Mouse (Mus musculus): ENCODE measurements around the gene Camta1. TPM values are rescaled to one million over a fixed set of nuclear protein-coding genes. Genes with fewer than 3 reads are reported as not detected.

Camta1 gene
- total and polyA plus RNA-seq, 2 experiments from 2014 or later, result 127 to 145 TPM

DNA sequence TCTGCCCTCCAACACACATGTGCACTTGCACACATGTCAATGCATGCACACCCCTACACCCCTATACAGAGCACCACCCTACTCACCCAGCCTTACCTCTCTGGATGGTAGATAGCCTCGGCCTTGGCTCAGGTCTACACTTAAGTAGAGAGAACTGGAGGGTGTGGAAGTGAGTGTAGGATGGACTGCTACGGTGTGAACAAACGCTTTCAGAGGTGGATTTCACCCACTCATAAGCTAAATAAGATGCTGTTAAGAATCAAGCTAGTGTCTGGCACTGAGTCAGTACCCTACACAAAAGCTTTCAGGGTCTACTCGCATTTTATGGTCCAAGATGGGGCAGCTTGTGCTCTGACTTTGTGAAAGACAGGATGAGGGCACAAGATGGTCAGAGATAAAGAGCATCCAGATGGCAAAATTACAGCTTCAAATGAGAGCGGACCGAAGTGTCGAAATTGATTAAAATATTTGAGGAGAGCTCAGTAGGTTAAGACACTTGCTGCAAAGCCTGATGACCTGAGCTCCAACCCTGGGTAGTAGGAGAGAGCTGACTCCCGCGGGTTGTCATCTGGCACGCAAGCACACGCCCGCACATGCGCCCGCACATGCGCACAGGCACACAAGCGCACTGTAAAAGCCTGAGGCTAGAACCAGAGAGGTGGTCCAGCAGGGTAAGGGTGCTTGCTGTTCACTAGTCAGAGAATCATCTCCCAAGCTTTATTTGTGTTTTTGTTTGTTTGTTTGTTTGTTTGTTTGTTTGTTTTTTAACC is 924.2 kb downstream of the Camta1 start:
- TF ChIP-seq CTCF (IDR thresholded peaks at IDR 0.05; ENCODE audit: low read depth), result no peak
- H3K4me3 ChIP-seq (ENCODE audit: low read length), result no peak overlapping the region
- no peak for ATAC-seq
- peak; percentile 19 for DNase-seq (ENCODE audit: low spot score)
- H3K9ac ChIP-seq (replicated peaks; ENCODE audit: low read length), result no peak overlapping the region
- H3K9me3 ChIP-seq (ENCODE audit: low read length), result no peaks in the 10 kb centered on the region
- no peak overlapping the region for H3K4me2 ChIP-seq (ENCODE audit: low read depth, low read length)
- no peaks in the 10 kb centered on the region for H3K27me3 ChIP-seq (ENCODE audit: insufficient read depth, low read length)
- H3K4me1 ChIP-seq (ENCODE audit: insufficient read depth, low read length), result no peaks in the 10 kb centered on the region
- WGBS, result 81% methylated on average over 16 of the region's 16 CpGs
- no peak overlapping the region for H3K27ac ChIP-seq
- no peaks in the 10 kb centered on the region for H3K36me3 ChIP-seq (ENCODE audit: insufficient read depth, low read length)

DNA sequence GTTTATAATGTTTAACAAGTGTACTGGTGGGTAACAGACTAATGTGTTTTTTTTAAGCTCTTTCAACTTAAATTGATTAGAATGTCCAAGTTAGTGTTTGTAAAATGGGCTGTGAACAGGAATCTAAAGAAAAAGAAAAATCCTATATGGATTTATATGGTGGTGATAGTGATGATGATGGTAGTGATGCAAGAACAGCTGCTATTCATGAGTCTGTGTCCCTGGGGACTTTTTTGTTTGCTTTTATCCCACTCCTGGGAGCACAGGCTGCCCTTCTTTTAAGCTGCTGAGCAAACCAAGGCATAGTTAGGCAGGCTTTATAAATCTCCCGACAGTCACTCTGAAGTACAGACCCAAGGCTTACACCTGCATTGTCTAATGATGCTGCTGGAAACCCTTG is 928.2 kb downstream of the Camta1 start:
- WGBS, result 82% methylated on average over 1 of the region's 1 CpGs
- no peak for ATAC-seq
- no peaks in the 10 kb centered on the region for H3K36me3 ChIP-seq (ENCODE audit: insufficient read depth, low read length)
- no peaks in the 10 kb centered on the region for H3K4me1 ChIP-seq (ENCODE audit: insufficient read depth, low read length)
- H3K4me3 ChIP-seq (ENCODE audit: low read length), result no peak overlapping the region
- no peak overlapping the region for H3K27ac ChIP-seq
- no peaks in the 10 kb centered on the region for H3K9me3 ChIP-seq (ENCODE audit: low read length)
- no peak overlapping the region for H3K4me2 ChIP-seq (ENCODE audit: low read depth, low read length)
- no peaks in the 10 kb centered on the region for H3K27me3 ChIP-seq (ENCODE audit: insufficient read depth, low read length)
- no peak for DNase-seq (ENCODE audit: low spot score)
- no peak overlapping the region for H3K9ac ChIP-seq (replicated peaks; ENCODE audit: low read length)
- no peak for TF ChIP-seq CTCF (IDR thresholded peaks at IDR 0.05; ENCODE audit: low read depth)

DNA sequence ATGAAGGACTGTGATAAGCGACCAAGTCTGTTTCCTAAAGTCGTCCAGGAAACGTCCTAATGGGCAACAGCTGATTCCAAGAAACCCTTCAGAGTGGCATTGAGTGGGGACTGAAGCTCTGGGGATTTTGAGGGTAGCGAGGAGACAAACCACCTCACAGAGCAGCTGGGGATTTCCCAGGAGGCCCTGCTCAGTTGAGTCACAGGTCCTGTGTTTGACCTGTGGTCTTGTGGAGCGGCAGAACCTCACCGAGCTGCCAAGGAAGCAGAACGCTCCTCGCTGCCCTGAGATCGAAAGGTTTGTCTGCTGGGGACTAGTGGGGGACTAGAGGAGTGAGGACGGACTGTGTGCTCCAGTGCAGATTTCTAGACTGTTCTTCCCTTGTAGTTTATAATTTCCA is 933.9 kb downstream of the Camta1 start:
- H3K9ac ChIP-seq (replicated peaks; ENCODE audit: low read length), result no peak overlapping the region
- H3K36me3 ChIP-seq (ENCODE audit: insufficient read depth, low read length), result no peaks in the 10 kb centered on the region
- no peak for ATAC-seq
- no peak overlapping the region for H3K4me2 ChIP-seq (ENCODE audit: low read depth, low read length)
- no peaks in the 10 kb centered on the region for H3K27me3 ChIP-seq (ENCODE audit: insufficient read depth, low read length)
- H3K27ac ChIP-seq, result no peak overlapping the region
- no peaks in the 10 kb centered on the region for H3K9me3 ChIP-seq (ENCODE audit: low read length)
- no peak for TF ChIP-seq CTCF (IDR thresholded peaks at IDR 0.05; ENCODE audit: low read depth)
- no peak overlapping the region for H3K4me3 ChIP-seq (ENCODE audit: low read length)
- DNase-seq (ENCODE audit: low spot score), result no peak
- 74% methylated on average over 10 of the region's 10 CpGs for WGBS
- H3K4me1 ChIP-seq (ENCODE audit: insufficient read depth, low read length), result no peaks in the 10 kb centered on the region

DNA sequence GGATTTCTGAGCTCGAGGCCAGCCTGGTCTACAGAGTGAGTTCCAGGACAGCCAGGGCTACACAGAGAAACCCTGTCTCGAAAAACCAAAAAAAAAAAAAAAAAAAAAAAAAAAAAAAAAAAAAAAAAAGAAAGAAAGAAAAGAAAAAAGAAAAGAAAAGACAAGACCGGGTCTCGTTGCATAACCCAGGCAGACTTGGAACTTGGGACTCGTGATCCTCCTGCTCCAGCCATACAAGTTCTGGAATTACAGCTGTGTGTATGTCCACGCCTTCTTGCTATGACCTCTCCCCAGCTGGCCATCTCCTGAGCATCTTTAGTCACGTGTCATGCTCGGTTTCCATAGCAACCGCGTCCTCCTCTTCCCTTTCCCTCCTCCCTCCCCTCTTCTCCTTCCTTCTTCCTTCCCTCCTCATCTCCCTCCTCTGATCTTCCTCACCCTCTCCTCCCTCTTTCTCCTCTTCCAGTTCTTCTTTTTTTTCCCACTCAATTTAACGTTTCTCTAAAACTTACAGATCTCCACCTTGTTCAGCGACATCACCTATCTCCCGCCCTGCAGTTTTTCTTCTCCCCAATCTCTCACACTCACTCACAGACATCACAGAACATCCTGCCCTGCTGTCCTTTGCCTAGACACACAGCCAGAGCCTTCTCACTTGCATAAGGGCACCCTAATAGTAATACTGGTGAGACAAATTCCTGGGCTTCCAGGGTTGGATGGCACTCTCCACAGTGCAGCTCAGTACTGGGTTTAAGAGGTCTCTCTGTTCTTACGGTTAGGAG is 934.6 kb downstream of the Camta1 start:
- H3K27ac ChIP-seq, result no peak overlapping the region
- H3K9ac ChIP-seq (replicated peaks; ENCODE audit: low read length), result no peak overlapping the region
- H3K4me3 ChIP-seq (ENCODE audit: low read length), result no peak overlapping the region
- 51% methylated on average over 13 of the region's 14 CpGs for WGBS
- H3K9me3 ChIP-seq (ENCODE audit: low read length), result no peaks in the 10 kb centered on the region
- no peaks in the 10 kb centered on the region for H3K27me3 ChIP-seq (ENCODE audit: insufficient read depth, low read length)
- DNase-seq (ENCODE audit: low spot score), result peak; percentile 27
- no peaks in the 10 kb centered on the region for H3K4me1 ChIP-seq (ENCODE audit: insufficient read depth, low read length)
- H3K36me3 ChIP-seq (ENCODE audit: insufficient read depth, low read length), result no peaks in the 10 kb centered on the region
- no peak for TF ChIP-seq CTCF (IDR thresholded peaks at IDR 0.05; ENCODE audit: low read depth)
- H3K4me2 ChIP-seq (ENCODE audit: low read depth, low read length), result no peak overlapping the region
- no peak for ATAC-seq

- H3K4me1 ChIP-seq (ENCODE audit: insufficient read depth, low read length), result no peaks in the 10 kb centered on the region
- TF ChIP-seq CTCF (IDR thresholded peaks at IDR 0.05; ENCODE audit: low read depth), result peak; percentile 56
- H3K4me2 ChIP-seq (ENCODE audit: low read depth, low read length), result no peak overlapping the region
- no peak overlapping the region for H3K27ac ChIP-seq
- H3K9me3 ChIP-seq (ENCODE audit: low read length), result no peaks in the 10 kb centered on the region
- no peak overlapping the region for H3K4me3 ChIP-seq (ENCODE audit: low read length)
- no peaks in the 10 kb centered on the region for H3K36me3 ChIP-seq (ENCODE audit: insufficient read depth, low read length)
- no peaks in the 10 kb centered on the region for H3K27me3 ChIP-seq (ENCODE audit: insufficient read depth, low read length)
- ATAC-seq (no peak), DNase-seq (ENCODE audit: low spot score) (no peak)
- no peak overlapping the region for H3K9ac ChIP-seq (replicated peaks; ENCODE audit: low read length)
- WGBS, result 53% methylated on average over 5 of the region's 5 CpGs
These were observed 935.8 kb downstream of the Camta1 start for GRCm38 (mm10) chr4:150925923-150926322.

- DNase-seq (ENCODE audit: low spot score) (no peak), ATAC-seq (no peak)
- 82% methylated on average over 6 of the region's 6 CpGs for WGBS
- Histone ChIP-seq H3K36me3 (ENCODE audit: insufficient read depth, low read length) (no peaks in the 10 kb centered on the region), H3K9me3 (ENCODE audit: low read length) (no peaks in the 10 kb centered on the region), H3K4me2 (ENCODE audit: low read depth, low read length) (no peak overlapping the region), H3K4me3 (ENCODE audit: low read length) (no peak overlapping the region), H3K4me1 (ENCODE audit: insufficient read depth, low read length) (no peaks in the 10 kb centered on the region), H3K9ac (replicated peaks; ENCODE audit: low read length) (no peak overlapping the region), H3K27me3 (ENCODE audit: insufficient read depth, low read length) (no peaks in the 10 kb centered on the region), H3K27ac (no peak overlapping the region)
- no peak for TF ChIP-seq CTCF (IDR thresholded peaks at IDR 0.05; ENCODE audit: low read depth)
These were observed 936.7 kb downstream of the Camta1 start for GRCm38 (mm10) chr4:150924936-150925335.

GRCm38 (mm10) chr4:150924308-150924707 is 937.4 kb downstream of the Camta1 start:
- Histone ChIP-seq H3K27me3 (ENCODE audit: insufficient read depth, low read length) (no peaks in the 10 kb centered on the region), H3K36me3 (ENCODE audit: insufficient read depth, low read length) (no peaks in the 10 kb centered on the region), H3K9me3 (ENCODE audit: low read length) (no peaks in the 10 kb centered on the region), H3K27ac (no peak overlapping the region), H3K4me2 (ENCODE audit: low read depth, low read length) (no peak overlapping the region), H3K4me1 (ENCODE audit: insufficient read depth, low read length) (no peaks in the 10 kb centered on the region), H3K4me3 (ENCODE audit: low read length) (no peak overlapping the region), H3K9ac (replicated peaks; ENCODE audit: low read length) (no peak overlapping the region)
- no peak for TF ChIP-seq CTCF (IDR thresholded peaks at IDR 0.05; ENCODE audit: low read depth)
- ATAC-seq, result no peak
- no peak for DNase-seq (ENCODE audit: low spot score)
- WGBS, result 82% methylated on average over 13 of the region's 13 CpGs
